Mouse (Mus musculus) monocyte, adult 59 days (primary cell): ENCODE results near the gene Olfr1417. TPM values are rescaled to one million over a fixed set of nuclear protein-coding genes. Genes with fewer than 3 reads are reported as not detected.

Source experiments
- total RNA-seq, 2 experiments: library from RNA; stranded (reverse); gene quantifications; one replicate each; pipeline ENCODE4 v1.2.4; 2023

Gene Olfr1417
- not detected for total RNA-seq

DNA sequence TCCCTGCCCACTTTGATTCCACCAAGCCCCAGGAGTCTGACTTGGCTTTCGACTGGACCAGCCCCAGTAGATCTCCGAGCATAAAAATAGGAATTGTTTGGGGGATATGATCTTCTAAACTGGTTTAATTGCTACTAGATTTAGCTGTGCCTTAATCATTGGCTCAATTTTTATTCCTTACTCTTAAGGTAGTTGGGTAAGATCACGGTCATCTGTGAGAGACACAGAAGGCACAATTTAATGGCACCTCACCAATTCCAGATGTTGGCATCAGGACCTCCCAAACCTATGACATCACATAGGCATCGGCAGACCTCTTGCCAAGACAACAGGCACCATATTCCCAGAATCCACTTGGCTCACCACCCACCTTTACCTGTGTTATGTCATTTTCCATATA lies at the start of gene Olfr1417:
Olfr1417 (minus strand) TSS at position 101 of the 400 bp plus-strand sequence.

DNA sequence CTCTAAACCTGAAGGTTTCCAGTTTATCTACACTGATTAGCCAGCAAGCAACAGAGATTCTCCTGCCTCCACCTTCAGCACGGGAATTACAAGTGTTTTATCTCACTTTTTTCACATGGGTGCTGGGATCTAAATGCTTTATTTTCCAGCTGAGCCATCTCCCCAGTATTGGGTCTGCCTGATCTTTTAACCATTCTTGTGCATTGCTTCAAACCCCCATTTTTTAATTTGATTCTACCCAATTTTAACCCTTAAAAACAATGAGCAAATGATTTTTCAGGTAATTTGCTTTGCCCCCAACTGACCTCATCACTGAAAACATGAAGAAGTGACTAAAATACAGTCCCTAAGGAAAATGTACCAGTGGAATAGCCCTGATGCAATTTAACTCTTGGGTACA lies 47.2 kb upstream of the Olfr1417 start, which contains the start of gene Olfr1420:
Olfr1420 (plus strand) TSS at position 301 of the 400 bp plus-strand sequence.

DNA sequence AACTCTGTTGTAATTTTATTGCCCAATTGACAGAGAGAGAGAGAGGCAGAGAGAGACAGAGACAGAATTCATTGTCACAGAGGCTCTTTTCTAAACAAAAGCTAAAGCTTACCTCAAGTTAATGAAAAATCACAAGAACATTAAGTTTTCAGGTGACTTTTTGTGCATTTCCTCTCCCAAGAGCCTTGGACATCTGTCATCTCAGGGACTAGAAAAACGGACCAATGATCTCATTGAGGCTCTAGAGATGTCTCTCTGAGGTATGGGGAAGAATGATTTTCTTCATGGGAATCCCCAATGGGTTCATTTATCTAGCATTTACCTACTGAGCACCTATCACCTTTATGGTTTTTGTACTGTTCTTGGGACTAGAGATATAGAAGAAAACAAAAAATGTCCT lies 36.0 kb upstream of the Olfr1417 start, which contains the start of gene Olfr1419:
Olfr1419 (minus strand) TSS at position 101 of the 400 bp plus-strand sequence.

DNA sequence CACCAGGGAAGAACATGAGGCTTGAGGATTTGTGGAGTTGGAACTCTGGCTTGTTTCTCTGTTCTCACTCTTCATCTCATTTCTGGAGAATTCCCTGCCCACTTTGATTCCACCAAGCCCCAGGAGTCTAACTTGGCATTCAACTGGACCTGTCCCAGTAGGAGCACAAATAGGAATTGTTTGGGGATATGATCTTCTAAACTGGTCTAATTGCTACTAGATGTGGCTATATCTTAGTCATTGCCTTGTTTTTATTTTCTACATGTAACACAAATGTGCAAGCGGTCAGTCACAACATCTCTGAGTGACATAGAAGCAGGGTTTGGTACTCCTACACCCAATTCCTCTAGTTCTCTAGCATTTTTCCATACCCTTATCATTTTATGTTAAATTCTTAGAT lies 21.9 kb upstream of the Olfr1417 start, which contains the start of gene Olfr1418:
Olfr1418 (minus strand) TSS at position 101 of the 400 bp plus-strand sequence.

DNA sequence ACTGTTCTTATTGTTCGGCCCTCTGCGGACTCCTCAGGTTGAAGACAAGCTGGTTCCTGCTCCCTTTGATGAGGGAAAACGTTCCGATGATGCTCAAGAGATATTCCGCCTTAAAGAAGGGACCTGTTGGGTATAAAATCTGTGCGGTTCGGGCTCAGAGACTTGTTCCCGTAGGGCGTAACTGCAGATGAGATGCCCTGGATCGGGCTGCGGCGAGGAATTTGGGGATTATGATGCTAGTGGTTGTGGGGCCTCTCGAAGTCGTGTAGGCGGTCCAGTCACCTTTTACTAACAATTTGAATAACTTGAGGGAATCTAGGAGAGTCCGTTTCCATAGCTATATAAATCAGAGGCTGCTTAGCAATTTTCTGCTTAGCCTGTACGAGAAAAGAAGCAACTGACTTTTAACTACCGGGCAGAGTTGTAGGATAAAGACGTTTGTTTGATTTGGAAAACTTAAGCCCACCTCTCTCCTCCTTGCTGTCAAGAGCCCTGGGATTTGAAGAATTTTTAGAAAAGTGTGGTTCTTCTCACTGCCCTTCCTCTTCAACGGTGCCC lies 19.8 kb downstream of the Olfr1417 start, which contains the start of gene Stx3:
Stx3 (minus strand) TSS at position 261 of the 558 bp plus-strand sequence.

Other genes with a start within 250 kb of the Olfr1417 start
- 10 to 100 TPM; 65.5 to 88.8 TPM for gene Ms4a6d, start 234.4 kb downstream of the Olfr1417 start, total RNA-seq
- not detected for gene Ms4a2, start 215.5 kb downstream of the Olfr1417 start, total RNA-seq
- not detected for gene Ms4a3, start 198.4 kb downstream of the Olfr1417 start, total RNA-seq
- not detected for gene Oosp2, start 178.7 kb downstream of the Olfr1417 start, total RNA-seq
- not detected for gene Oosp1, start 148.1 kb downstream of the Olfr1417 start, total RNA-seq
- not detected for gene Oosp3, start 142.2 kb downstream of the Olfr1417 start, total RNA-seq
- gene Gif, start 91.7 kb downstream of the Olfr1417 start, total RNA-seq: not detected
- gene Mrpl16, start 68.8 kb downstream of the Olfr1417 start, total RNA-seq: 10 to 100 TPM; 20.4 to 22.3 TPM
- gene Stx3, start 19.8 kb downstream of the Olfr1417 start, total RNA-seq: 10 to 100 TPM; 33.8 to 39.4 TPM
- gene Olfr1418, start 21.8 kb upstream of the Olfr1417 start, total RNA-seq: not detected
- not detected for gene Olfr1419, start 35.9 kb upstream of the Olfr1417 start, total RNA-seq
- gene Olfr1420, start 47.3 kb upstream of the Olfr1417 start, total RNA-seq: not detected
- gene Patl1, start 73.2 kb upstream of the Olfr1417 start, total RNA-seq: 10 to 100 TPM; 45.9 to 47.2 TPM
- gene Osbp, start 126.7 kb upstream of the Olfr1417 start, total RNA-seq: 10 to 100 TPM; 49.4 to 51.5 TPM
- gene Olfr1423, start 202.1 kb upstream of the Olfr1417 start, total RNA-seq: not detected
- not detected for gene Olfr1424, start 223.5 kb upstream of the Olfr1417 start, total RNA-seq
- gene Olfr1425, start 238.5 kb upstream of the Olfr1417 start, total RNA-seq: not detected